Mouse (Mus musculus) bone marrow macrophage, adult 2 months (primary cell): Measurements from ENCODE around the gene Syde2.

Experiments used
- CTCF ChIP-seq: IDR thresholded peaks from 2 replicates; pipeline ENCODE4 v1.5.1; 2012; ENCODE audit warnings: low read depth, mild to moderate bottlenecking, low read length, moderate library complexity
- POLR2A ChIP-seq: IDR thresholded peaks from 2 replicates; pipeline ENCODE4 v1.6.1; 2012; ENCODE audit warnings: mild to moderate bottlenecking, low read depth, low read length, borderline replicate concordance

GRCm38 (mm10) chr3:145971501-145971900 lies 16.2 kb upstream of the Syde2 start:
- no peak for TF ChIP-seq POLR2A
- TF ChIP-seq CTCF = no peak
